Mouse (Mus musculus) gastrocnemius, postnatal 36 days (tissue): ENCODE data around the gene Oxct1. TPM values are rescaled to one million over a fixed set of nuclear protein-coding genes. Genes with fewer than 3 reads are reported as not detected.

Source experiments
- DNase-seq, 2 experiments: peaks; one replicate each; pipeline ENCODE4 v3.0.0; 2022
- intact Hi-C: fragments of 180-260 bp; cut with DNase I; formaldehyde crosslinking; loops from one replicate; pipeline ENCODE4 v1.15.1; 2025
- total RNA-seq, 2 experiments: library from RNA; stranded (reverse); gene quantifications; 2 replicates each; pipeline ENCODE4 v1.2.3; 2021

The Oxct1 gene
- total RNA-seq, 2 experiments from 2014 or later, result 333 to 385 TPM

DNA sequence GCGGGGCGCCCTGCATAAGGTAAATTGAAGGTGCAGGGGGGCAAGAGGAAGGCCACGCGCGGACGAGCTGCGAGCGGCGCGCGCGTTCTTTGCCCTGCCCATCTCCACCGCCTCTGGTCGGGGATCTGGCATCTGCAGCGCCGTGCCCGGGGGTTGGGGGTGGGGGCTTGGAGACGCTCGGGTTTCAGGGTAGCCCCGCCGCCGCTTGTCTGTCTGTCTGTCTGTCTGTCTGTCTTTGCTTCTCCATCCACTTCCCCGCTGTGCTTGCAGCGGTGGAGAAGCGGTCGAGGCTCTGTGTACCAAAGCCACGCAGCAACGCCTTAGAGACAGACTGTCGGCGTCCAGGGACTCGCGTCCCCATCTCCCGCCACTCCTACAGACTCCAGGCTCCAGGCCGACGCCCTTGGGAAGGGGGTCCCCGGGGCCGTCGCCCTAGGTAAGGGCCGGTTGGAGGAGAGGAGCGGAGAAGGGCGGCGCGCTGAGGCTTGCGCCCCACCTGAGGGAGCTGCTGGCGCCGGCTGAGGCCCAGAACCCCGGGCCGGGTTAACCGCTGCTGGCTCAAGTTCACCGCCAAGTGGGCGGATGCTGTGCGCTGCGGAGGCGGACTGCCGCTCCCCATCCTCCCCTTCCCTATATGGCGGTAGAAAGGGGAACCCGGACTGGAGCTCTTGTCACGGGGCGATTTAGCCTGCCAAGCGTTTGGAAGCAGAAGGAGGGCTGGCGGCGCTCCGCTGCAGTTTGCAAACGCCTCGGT lies 825 bp downstream of the Oxct1 start:
- intact Hi-C loops, result no loop called here
- DNase-seq, result peak; percentile 71 to 77

DNA sequence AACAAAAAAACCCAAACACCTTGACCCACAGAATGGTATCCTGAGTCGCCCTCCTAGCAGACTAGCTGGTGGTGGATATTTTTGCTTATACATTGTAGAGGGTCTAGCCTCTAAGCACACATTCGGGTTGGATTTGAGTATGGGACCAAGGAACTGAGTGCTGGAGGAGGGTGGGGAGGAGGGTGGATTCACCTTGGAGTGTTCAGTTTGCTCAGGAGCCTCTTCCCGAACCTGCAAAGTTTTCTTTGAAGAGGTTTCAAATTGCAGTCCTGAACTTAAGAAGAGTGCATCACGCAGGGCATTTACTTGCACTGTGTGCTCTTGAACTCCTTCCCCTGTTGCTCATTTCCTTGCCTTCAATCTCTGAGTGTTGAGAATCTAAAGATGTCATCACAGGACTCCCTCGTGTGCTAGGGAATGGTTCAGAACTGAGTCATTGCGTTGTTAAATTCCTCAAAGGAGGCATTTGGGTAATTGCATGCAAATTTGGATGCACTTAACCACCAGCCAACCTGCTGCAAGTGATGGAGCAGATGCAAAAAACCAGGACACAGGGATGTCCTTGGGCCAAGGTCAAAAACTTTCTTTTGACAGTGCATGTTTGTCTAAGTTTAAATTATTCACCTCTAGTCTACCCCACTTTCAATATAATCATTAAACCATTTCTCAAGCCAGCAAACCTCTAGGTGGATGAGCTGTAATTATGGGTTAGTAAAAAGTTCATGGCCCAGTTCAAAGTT lies 1.7 kb downstream of the Oxct1 start:
- no peak for DNase-seq
- intact Hi-C loops, result no loop called here

DNA sequence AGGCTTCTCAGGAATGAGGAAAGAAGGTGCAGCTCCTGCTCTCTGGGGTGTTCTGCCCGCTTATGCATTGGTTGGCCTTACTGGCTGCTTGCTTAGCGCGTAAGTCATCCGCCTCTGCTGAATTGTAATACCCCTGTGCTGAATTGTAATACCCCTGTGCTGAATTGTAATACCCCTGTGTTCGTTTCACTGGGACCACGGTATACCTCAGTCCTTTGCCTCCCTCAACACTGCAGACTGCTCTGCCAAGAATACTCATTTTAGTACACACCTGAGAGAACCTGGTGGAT lies 2.2 kb downstream of the Oxct1 start:
- intact Hi-C loops, result no loop called here

DNA sequence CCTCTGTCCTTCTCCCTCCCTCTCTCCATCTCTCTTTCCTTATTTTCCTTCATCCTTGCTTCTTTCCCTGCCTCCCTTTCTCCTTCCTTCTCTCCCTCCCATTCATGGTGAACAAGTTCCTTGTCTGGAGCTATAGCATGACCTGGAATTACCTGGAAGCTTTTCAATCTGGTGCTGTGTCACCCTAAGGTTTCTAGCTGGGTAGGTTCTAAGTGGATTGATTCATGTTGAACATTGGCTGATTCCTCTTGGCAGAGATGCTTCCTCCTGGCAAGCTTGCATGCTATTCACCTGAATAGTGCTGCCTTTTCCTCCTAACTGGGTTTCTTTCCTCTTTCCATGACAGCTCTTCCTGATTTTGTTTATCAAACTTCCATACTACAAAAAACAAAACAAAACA lies 2.8 kb downstream of the Oxct1 start:
- intact Hi-C loops, result no loop called here
- no peak for DNase-seq

More for the DNA sequence above, 2.2 kb downstream of the Oxct1 start:
- DNase-seq, result no peak

GRCm38 (mm10) chr15:4033168-4034004 lies 7.2 kb downstream of the Oxct1 start:
- DNase-seq, result no peak
- intact Hi-C loops, result no loop called here

DNA sequence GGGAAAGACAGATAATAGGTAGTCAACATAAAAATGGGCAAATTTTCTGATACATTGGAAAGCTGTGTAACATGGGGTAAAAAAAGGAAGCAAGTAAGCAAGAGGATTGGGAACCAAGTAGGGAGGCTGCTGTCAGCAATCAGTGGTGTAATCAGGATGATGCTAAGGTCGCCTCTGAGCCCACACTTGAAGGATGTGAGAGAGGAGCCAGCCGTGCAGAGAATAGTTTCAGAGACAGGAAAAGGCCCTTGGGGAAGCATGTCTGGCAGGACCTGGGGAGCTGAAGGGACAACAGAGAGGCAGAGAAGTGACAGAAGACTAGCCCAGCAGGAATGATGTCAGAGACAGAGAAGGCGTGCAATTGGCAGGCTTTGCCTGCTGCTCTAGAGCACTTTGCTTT lies 16.2 kb downstream of the Oxct1 start:
- intact Hi-C loops, result loop anchor here (2.0 kb wide), 1 partner anchor 86 kb away; no protein-coding TSS in a partner anchor
- no peak for DNase-seq

- intact Hi-C loops, result loop anchor here (2.0 kb wide), 1 partner anchor 86 kb away; no protein-coding TSS in a partner anchor
- DNase-seq, result no peak
Measured at GRCm38 (mm10) chr15:4043032-4043471, 16.9 kb downstream of the Oxct1 start.

- intact Hi-C loops, result no loop called here
- no peak for DNase-seq
Measured at GRCm38 (mm10) chr15:4056627-4057026, 30.4 kb downstream of the Oxct1 start.

DNA sequence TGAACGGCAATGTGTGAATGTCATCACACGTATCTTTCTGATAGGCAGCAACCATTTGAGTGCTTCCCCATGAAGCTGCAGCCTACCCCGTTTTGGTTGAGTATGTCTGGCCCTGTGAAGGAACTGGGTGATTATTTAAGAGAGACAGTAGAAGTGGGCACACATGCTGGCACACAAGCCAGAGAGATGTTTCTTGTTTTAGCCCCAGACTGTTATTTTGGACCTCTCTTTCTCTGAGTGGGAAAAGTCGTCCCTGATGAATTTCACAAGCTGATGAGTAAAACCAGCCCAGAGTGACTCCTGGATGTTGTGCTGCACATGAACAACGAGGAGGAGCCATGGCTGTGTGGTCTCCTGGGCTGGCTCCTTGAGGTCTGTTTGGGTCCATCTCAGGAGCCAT lies 37.4 kb downstream of the Oxct1 start:
- intact Hi-C loops, result no loop called here
- DNase-seq, result no peak

- no peak for DNase-seq
- intact Hi-C loops, result no loop called here
Measured at GRCm38 (mm10) chr15:4064013-4064412, 37.8 kb downstream of the Oxct1 start.

- DNase-seq, result no peak
- intact Hi-C loops, result no loop called here
Measured at GRCm38 (mm10) chr15:4064694-4065093, 38.5 kb downstream of the Oxct1 start.

- DNase-seq, result no peak
Measured at GRCm38 (mm10) chr15:4067273-4067990, 41.2 kb downstream of the Oxct1 start.

DNA sequence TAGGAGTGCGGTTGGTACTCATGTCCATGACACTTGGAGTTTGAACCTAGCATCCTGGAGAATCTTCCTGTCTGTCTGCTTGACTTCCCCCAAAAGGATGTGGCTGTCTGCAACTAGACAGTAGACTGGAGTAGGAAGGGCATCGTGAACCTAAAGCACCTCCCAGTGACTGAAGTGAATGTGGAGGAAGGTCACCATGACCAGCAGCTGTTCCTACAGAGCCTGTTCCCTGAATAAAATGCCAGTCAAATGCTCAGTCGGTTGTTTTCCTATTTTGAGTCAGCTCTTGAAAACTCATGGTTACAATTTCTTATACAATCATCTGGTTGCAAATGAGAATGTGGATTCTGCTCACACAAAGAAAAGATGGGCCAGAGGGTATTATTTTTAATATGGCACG lies 51.8 kb downstream of the Oxct1 start:
- intact Hi-C loops, result no loop called here
- DNase-seq, result no peak

More at GRCm38 (mm10) chr15:4067273-4067990, 41.2 kb downstream of the Oxct1 start:
- intact Hi-C loops, result no loop called here

DNA sequence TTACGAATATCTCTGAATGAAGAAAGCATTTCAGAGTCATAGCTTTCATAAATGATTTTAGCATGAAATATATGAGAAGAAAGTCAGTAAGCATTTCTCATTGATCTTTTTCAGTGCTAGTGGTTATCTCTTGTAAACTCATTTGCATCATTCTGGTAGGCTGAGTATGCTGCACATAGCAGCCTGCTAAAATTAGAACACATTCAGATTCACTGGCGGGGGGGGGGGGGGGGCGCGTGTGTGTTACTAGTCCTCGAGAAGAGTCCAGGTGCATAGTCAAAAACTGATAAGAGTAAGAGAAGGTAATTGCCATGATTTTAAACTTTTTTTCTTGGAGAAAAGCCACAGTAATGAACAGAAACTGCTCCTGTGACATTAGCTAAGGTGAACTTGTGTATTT lies 52.6 kb downstream of the Oxct1 start:
- DNase-seq, result no peak
- intact Hi-C loops, result no loop called here

- intact Hi-C loops, result no loop called here
- DNase-seq, result no peak
Measured at GRCm38 (mm10) chr15:4079425-4080189, 53.4 kb downstream of the Oxct1 start.

DNA sequence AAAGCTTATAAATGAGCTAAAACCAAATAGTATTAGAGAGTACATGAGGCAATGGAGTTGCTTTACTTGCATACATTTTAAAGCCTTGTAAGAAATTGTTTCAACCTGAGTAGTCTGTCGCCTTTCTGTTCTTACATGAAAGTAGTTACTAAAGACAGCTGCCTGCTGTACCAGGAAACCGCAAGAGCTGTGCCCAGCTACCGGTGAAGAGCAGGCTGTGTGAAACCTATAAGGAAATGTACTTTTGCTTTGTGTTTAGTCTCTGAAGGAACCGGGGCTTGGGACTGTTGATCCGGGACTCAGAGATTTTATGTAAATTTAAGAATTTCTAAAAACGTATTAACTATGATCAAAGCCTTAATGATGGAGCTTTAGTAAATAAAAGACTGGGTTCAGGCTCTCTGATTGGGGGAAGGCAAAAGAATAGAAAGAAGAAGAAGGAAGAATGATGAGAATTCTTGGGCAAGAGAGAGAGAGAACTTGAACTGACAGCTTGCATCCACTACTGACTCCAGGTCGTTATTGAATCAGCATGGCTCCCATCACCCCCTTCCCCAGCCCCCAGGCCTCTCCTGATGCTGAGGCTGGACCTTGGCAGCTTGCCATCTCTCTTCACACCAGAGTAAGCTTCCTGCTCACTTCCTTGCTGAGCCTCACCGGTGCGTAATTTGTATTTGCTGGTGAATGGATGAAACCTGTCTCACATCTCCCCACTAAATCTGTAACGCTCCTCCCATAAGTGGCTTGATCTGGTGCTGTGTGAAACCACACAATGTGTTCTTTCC lies 59.6 kb downstream of the Oxct1 start:
- intact Hi-C loops, result no loop called here
- DNase-seq, result no peak

GRCm38 (mm10) chr15:4087446-4087845 lies 61.3 kb downstream of the Oxct1 start:
- intact Hi-C loops, result no loop called here

GRCm38 (mm10) chr15:4087914-4088313 lies 61.7 kb downstream of the Oxct1 start:
- DNase-seq, result no peak
- intact Hi-C loops, result no loop called here

More at GRCm38 (mm10) chr15:4087446-4087845, 61.3 kb downstream of the Oxct1 start:
- DNase-seq, result no peak

DNA sequence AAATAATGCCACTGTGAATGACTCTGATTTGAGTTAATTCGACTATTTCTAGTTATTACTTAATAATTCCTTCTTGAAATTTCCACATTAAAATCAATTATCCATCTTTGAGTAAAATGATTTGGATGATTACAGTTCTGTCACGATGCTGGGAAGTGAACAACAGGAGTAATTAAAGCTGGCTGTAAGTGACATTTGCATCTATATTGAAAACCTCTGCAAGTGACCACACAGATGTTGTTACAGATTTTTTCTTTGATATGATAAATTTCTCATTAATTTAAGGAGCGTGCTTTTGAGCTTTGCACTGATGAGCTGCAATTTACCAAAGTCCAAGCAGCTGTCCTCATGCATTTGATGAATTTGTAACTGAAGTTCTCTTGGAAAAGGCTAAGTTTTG lies 64.4 kb downstream of the Oxct1 start:
- intact Hi-C loops, result no loop called here
- DNase-seq, result no peak
